Mouse (Mus musculus) adrenal gland, postnatal 36 days (tissue): ENCODE results near the gene Ranbp3. TPM values are rescaled to one million over a fixed set of nuclear protein-coding genes. Genes with fewer than 3 reads are reported as not detected.

Experiments used
- DNase-seq, 2 experiments: peaks; one replicate each; pipeline ENCODE4 v3.0.0; 2021; ENCODE audit warnings: mixed read lengths in 1 of 2
- total RNA-seq, 2 experiments: library from RNA; stranded (reverse); gene quantifications; 2 replicates each; pipeline ENCODE4 v1.2.3; 2021

The Ranbp3 gene
- total RNA-seq, 2 experiments from 2014 or later: 67.8 to 74.1 TPM

DNA sequence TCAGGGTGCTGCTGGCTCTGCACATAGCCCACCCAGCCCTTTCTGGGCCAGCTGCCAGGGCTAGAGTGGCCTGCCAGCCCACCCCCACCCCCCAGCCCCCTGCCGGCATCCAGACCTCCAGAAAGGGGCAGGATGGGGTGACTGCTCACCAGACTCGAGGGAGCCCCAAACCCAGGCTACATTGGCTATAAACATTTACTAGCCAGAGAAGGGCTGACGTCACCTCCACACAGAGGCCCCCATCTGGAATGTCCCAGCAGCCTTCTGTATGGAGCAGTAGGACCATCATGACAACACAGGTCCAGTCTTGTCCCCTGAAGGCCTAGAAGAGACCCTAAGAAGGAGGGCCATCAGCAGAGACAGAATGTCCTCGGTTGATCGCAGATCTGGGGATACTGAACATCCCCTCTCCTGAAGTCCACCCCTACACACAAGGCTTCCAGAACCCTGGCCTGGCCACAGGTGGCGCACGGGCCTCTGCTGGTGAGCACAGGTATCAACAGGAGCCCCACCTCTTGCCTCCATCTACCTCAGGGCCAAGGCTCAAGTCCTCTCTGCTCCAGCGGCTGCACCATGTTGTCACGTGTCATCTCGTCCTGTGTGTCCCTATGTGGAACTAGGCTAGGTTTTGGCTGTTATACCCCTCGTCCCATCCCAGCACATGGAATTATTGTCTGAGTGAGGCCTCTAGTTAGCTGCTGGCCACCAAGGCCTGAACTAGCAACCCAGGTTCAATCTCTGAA is 50.5 kb downstream of the Ranbp3 start:
- no peak for DNase-seq

DNA sequence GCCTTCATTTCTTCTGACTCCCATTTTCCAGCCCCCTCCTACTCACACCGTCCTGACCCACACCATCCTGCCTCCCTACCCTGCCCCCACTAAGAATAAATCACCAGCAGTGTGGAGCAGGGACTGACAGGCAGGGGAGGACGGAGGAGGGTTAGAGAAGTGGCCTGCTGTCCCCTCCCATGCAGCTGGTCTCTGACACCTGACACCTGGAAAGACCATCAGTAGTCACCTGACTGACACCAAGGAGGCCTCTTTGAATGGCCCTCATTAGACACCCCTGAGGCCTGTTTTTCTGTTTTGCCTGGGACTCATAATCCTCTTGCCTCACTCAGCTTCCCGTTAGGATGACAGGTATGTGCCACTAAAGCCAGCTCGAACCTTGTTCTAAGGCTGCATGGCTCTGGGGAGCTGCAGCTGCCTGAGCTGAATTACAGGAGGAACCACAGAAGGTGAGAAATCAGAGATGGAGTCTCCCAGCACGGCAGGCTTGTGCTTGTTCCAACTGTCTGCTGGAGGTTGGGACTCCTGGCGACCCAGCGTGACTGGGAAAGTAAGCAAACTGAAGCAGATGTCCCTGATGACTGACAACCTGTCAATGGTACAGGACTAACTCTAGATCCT is 54.0 kb downstream of the Ranbp3 start:
- DNase-seq: no peak

GRCm38 (mm10) chr17:56727659-56728058 is 54.6 kb downstream of the Ranbp3 start:
- no peak for DNase-seq

- DNase-seq: no peak
These were observed 55.0 kb downstream of the Ranbp3 start for GRCm38 (mm10) chr17:56728117-56728516.

DNA sequence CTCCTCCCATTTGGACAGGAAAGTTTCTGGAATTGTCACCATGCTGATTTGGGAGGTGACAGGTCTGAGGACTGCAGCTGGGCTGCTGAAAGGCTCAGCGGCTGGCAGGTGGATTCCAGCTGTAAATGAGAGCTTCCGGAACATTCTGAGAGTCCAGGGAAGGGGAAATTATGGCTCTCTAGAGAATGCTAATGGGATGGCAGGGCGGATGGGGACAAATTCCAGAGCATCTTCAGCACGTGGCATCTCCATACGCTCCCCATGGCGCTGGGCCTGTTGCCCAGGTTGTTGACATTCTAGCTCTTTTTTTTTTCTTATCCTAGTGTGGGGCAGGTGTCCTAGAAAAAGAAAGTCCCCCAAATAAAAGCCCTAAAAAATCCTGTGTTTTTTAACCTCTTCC is 56.1 kb downstream of the Ranbp3 start:
- no peak for DNase-seq

DNA sequence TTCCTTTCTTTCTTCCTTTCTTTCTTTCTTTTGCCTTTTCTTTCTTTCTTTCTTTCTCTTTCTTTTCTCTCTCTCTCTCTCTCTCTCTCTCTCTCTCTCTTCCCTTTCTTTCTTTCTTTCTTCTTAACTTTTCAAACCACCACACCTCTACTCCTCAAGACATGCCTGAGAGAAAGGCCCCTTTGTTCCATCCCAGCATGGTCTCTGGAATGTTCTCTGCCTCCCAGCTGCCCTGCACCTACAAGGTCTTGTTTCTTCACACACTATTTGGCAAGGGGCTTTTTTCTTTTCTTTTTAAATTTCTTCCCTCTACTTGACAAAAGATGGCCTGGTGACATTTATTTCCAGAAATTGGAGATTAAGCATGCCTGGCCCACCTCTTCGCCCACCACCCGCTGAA is 56.6 kb downstream of the Ranbp3 start:
- DNase-seq: no peak

GRCm38 (mm10) chr17:56736534-56736933 is 63.4 kb downstream of the Ranbp3 start:
- no peak for DNase-seq

GRCm38 (mm10) chr17:56738221-56738620 is 65.1 kb downstream of the Ranbp3 start:
- DNase-seq: no peak

GRCm38 (mm10) chr17:56740118-56740787 is 67.2 kb downstream of the Ranbp3 start:
- no peak for DNase-seq

DNA sequence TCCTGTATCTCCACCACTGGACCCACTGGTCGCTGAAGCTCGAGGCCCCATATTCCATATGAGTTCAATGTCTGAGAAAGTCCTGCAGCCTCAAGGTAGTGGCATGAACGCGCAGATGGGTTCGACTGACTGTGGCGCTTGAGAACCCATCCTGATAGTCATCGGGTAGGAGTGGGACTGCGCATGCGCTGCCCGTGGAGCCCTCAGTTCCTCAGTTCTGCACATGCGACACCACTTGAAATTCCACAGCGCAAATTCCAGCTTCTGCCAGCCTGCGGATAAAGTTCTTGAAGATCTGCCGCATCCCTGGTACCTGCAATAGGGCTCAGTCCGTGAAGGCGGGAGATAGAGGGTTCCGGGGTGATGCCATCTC is 67.7 kb downstream of the Ranbp3 start:
- DNase-seq: no peak

DNA sequence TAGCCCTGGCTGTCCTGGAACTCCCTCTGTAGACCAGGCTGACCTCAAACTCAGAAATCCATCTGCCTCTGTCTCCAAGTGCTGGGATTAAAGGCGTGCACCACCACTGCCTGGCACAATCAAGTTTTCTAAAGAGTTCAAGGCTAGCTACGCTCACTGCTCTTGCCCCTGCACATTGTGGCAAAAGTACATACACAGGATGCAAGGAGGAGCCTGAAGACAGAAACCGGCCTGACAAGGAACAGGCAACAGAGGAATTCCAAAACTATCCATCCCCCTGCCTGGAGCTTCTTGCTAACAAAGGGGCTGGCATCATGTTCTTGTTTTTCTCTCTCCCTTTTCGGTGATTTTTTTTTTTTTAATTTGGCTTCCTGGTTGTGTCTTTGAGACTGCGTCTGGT is 71.1 kb downstream of the Ranbp3 start:
- DNase-seq: no peak

- DNase-seq: peak; percentile 49 to 61
These were observed 78.4 kb downstream of the Ranbp3 start for GRCm38 (mm10) chr17:56751404-56752072.

GRCm38 (mm10) chr17:56753452-56753851 is 80.4 kb downstream of the Ranbp3 start:
- DNase-seq: no peak

DNA sequence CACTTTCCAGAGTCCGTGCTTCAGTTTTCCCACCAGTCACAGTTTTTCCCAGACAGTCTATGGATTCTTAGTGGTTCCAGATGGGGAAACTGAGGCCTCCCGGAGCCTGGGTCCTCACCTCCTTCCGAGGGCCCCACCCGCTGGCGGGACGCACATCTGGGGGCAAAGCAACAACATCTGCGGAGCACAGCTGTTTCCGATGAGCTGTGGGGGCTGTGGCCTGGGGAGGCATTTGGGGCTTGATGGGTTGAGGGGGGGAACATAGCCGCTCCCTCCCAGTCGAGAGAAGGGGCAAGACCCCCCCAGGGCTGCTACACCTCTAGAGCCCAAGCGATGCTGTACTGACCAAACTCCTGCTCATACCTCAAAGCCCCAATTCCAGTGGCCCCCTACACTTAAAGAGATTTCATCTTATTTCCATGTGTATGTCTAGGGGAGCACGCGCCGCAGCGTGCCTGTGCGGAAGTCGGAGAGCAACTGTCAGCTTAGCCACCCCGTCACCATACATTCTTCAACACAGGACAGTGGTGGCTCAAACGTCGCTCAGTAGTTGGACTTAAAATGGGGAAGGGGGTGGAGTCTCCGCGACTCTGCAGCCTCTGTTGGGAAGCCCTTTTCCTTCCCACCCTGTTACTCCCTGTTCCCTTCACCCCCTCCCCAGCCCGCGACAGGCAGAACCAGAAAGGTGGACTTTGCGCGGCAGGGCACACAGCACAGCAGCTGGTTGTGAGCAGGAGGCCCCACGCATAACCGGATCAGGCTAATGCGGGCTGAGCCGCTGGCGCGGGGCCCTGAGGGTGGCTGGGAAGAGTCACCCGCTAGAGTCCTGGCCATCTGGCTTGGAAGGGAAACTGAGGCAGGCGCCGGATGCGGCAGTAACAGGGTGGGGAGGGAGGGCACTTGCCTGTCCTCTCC is 81.4 kb downstream of the Ranbp3 start:
- DNase-seq: no peak

DNA sequence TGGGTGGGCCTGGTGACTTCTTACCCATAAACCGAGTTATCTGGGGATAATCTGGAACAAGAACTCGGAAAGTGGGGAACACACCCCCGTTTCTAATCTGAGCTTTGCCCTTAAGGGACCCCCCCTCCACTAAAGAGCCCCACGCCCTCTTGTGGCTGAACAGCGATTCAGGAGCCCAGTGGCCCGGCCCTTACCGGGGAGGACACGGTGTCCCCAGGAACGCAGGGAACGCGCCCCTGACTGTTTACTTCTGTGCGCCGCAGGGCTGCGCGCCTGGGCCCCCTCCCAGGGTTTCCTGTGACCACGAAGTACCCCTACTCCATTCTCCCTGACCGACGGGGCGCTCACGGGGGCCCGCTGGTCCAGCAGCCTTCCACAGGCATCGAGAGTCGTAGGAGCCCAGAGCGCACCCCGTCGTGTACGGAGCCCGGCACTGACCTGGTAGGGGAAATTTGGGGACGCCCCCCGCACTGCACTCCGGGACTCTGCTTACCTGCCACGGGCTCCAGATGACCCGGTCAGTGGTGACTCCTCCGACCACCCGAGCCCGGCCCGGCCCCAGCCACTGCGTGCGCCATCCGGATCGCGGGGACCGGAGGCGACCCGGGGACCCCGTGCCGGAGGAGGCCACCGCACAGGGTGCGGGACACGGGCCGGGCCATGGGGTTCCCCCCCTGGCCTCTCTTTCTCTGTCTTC is 83.8 kb downstream of the Ranbp3 start:
- DNase-seq: peak; percentile 54 to 67

DNA sequence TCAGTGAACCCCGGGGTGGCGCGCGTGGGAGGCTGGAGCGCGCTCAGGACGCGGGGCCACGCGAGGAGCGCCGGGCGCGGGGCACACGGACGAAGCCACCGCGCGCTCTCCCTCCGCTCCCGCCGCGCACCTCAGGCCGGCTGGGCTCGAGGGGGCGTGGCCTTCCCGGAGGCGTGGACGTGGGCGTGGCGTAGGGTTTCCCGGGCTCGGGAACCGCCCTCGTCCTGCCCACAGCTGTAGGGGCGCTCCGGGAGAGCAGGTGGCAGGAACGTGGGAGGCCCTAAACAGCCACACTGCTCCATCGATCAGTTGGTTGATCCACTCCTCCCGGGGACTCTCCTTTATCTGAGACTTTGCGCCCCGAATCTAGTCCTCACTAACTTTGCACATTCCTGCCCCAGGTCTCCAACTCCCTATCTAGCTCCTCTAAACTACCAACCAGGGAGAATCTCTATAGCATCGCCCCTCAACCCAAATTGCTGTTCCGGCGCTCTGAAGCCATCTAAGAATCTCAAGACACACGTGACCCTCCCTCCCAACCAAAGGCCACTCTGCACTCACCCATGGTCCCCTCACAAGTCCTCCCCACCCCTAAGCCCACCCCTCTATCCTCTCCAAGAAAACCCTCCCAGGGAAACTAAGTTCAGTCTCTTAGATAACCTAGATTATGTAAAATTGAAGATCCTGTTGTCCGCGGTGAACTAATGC is 84.5 kb downstream of the Ranbp3 start, which contains the start of gene Nrtn:
Gene Nrtn (minus strand): TSS at position 115 of the 708 bp plus-strand sequence.
- DNase-seq: peak; percentile 96

DNA sequence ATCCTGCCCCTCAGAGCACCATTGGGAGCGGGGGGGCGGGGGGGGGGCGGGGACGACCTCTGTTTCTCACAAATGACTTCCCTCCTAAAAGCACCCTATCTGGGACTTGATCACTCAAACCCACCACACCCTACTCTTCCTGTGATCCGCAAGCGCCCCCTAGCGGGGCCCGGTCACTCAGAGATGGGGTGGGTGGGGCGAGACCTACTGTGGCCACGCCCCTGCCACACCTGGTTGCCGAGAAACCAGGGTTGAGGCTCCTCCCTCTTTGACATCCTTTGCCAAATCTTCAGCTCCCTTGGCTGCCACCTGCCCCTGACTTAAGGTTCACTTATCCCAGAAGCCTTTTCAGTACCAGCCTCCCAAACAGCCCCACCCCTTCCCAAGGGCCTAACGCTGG is 85.0 kb downstream of the Ranbp3 start:
- DNase-seq: peak; percentile 73 to 82

GRCm38 (mm10) chr17:56759261-56759660 is 86.2 kb downstream of the Ranbp3 start:
- peak in 1 of 2 experiments; percentile 7 for DNase-seq

GRCm38 (mm10) chr17:56761077-56761476 is 88.0 kb downstream of the Ranbp3 start:
- peak in 1 of 2 experiments; percentile 2 for DNase-seq
